In genomic region chr3:89479055-89479454, GRCm38 (mm10) we compare ENCODE assay signal across 34 mouse cellular contexts. TPM values are rescaled to one million over a fixed set of nuclear protein-coding genes. Genes with fewer than 3 reads are reported as not detected.
"Had no signal": no experiment of that assay in that cellular context is flagged by ENCODE, and none has a peak within 500 bp of the region (broad histone marks: within the 10 kb centered on the region; RNA-seq: fewer than 3 reads in every experiment).

No protein-coding gene starts in this region.

- H3K27me3 ChIP-seq: limb, embryonic 12.5 days; limb, embryonic 13.5 days; limb, embryonic 15.5 days; liver, embryonic 12.5 days; liver, embryonic 13.5 days; liver, embryonic 15.5 days; lung, embryonic 15.5 days; midbrain, embryonic 12.5 days; midbrain, embryonic 13.5 days; midbrain, embryonic 15.5 days had no signal

- H3K9ac ChIP-seq: limb, embryonic 12.5 days; limb, embryonic 13.5 days; limb, embryonic 15.5 days; liver, embryonic 12.5 days; liver, embryonic 13.5 days; liver, embryonic 14.5 days; liver, embryonic 15.5 days; liver, postnatal 0 days; lung, embryonic 14.5 days; lung, embryonic 15.5 days; midbrain, embryonic 12.5 days; midbrain, embryonic 13.5 days; midbrain, embryonic 15.5 days had no signal

- H3K4me3 ChIP-seq: limb, embryonic 10.5 days; limb, embryonic 12.5 days; limb, embryonic 13.5 days; limb, embryonic 15.5 days; liver, embryonic 12.5 days; liver, embryonic 13.5 days; liver, embryonic 15.5 days; lung, embryonic 15.5 days; megakaryocyte, embryonic 14.5 days; midbrain, embryonic 10.5 days; midbrain, embryonic 12.5 days; midbrain, embryonic 13.5 days; midbrain, embryonic 15.5 days; myocyte had no signal

- H3K27ac ChIP-seq: limb, embryonic 10.5 days; limb, embryonic 12.5 days; limb, embryonic 13.5 days; limb, embryonic 15.5 days; liver, embryonic 12.5 days; liver, embryonic 13.5 days; liver, embryonic 14.5 days; liver, embryonic 15.5 days; lung, embryonic 15.5 days; macrophage; midbrain, embryonic 10.5 days; midbrain, embryonic 12.5 days; midbrain, embryonic 13.5 days; midbrain, embryonic 15.5 days had no signal

- DNase-seq: left cerebral cortex, postnatal 4 days; liver; liver, embryonic 13.5 days; liver, postnatal 0 days; lung, adult 2 months; lung, embryonic 14.5 days; lung, postnatal 10 days; lung, postnatal 14 days; lung, postnatal 36 days; lung, postnatal 4 days; midbrain, embryonic 14.5 days had no signal

- H3K36me3 ChIP-seq: limb, embryonic 10.5 days; limb, embryonic 12.5 days; limb, embryonic 13.5 days; limb, embryonic 15.5 days; liver, embryonic 12.5 days; liver, embryonic 13.5 days; liver, embryonic 15.5 days; lung, embryonic 15.5 days; midbrain, embryonic 10.5 days; midbrain, embryonic 12.5 days; midbrain, embryonic 13.5 days; midbrain, embryonic 15.5 days had no signal

- H3K9me3 ChIP-seq: limb, embryonic 10.5 days; limb, embryonic 12.5 days; limb, embryonic 15.5 days; liver, embryonic 12.5 days; liver, embryonic 13.5 days; liver, embryonic 15.5 days; lung, embryonic 15.5 days; megakaryocyte, embryonic 14.5 days; midbrain, embryonic 10.5 days; midbrain, embryonic 12.5 days; midbrain, embryonic 13.5 days; midbrain, embryonic 15.5 days had no signal

- H3K4me1 ChIP-seq: limb, embryonic 10.5 days; limb, embryonic 12.5 days; limb, embryonic 13.5 days; limb, embryonic 15.5 days; liver, embryonic 12.5 days; liver, embryonic 15.5 days; lung, embryonic 15.5 days; midbrain, embryonic 10.5 days; midbrain, embryonic 12.5 days; midbrain, embryonic 13.5 days; midbrain, embryonic 15.5 days had no signal

- ATAC-seq: liver, embryonic 12.5 days; liver, postnatal 0 days; lung, postnatal 0 days; midbrain, embryonic 13.5 days; midbrain, embryonic 15.5 days; midbrain, embryonic 16.5 days had no signal

- H3K4me2 ChIP-seq: limb, embryonic 12.5 days; limb, embryonic 13.5 days; limb, embryonic 15.5 days; liver, embryonic 11.5 days; liver, embryonic 12.5 days; liver, embryonic 13.5 days; liver, embryonic 15.5 days; lung, embryonic 14.5 days; lung, embryonic 15.5 days; midbrain, embryonic 11.5 days; midbrain, embryonic 12.5 days; midbrain, embryonic 13.5 days; midbrain, embryonic 15.5 days had no signal

RNA-seq across cellular contexts. Expression of gene Kcnn3, which starts 40.9 kb away (rescaled TPM):
- total RNA-seq: megakaryocyte progenitor cell, adult 5-6 weeks; megakaryocyte, adult 5-6 weeks; megakaryocyte-erythroid progenitor cell, adult 5-6 weeks; monocyte, adult 5-6 weeks had no signal
- polyA plus RNA-seq: liver, embryonic 12.5 days had no signal
